Mouse (Mus musculus) midbrain, embryonic 14.5 days (tissue): ENCODE measurements at regions not wholly inside any gene's neighbourhood (a gene's known extent, or its start where the extent isn't known, plus 50 kb on each side); places are given as distances from the start of the nearest gene placed in this dataset.

Experiments used
- ATAC-seq: fragments of 200-750 bp; cut with Nextera tagmentation; 2 replicates; pipeline ENCODE4 v1.8.0; 2017; ENCODE audit warnings: moderate number of reproducible peaks, moderate library complexity; ENCODE audit not compliant: low FRiP score, low TSS enrichment
- DNase-seq: peaks from one replicate; pipeline ENCODE4 v3.0.0-alpha.2; 2015
- H3K27ac ChIP-seq: fragments of 300-500 bp; sonication (generic); replicated peaks from 2 replicates; pipeline ENCODE4 v1.5.1; 2014; ENCODE audit warnings: mild to moderate bottlenecking, low read depth, low read length, moderate library complexity
- H3K27me3 ChIP-seq: fragments of 300-500 bp; sonication (generic); 2 replicates; pipeline ENCODE4 v1.6.1; 2014; ENCODE audit warnings: low read length, control low read depth, mixed read lengths; ENCODE audit not compliant: control insufficient read depth, insufficient read depth
- H3K36me3 ChIP-seq: fragments of 300-500 bp; sonication (generic); 2 replicates; pipeline ENCODE4 v1.6.1; 2014; ENCODE audit warnings: low read length, control low read depth; ENCODE audit not compliant: control insufficient read depth, insufficient read depth
- H3K4me1 ChIP-seq: fragments of 300-500 bp; sonication (generic); 2 replicates; pipeline ENCODE4 v1.6.1; 2014; ENCODE audit warnings: mild to moderate bottlenecking, antibody characterized with exemption, low read length, control low read depth; ENCODE audit not compliant: control insufficient read depth, insufficient read depth
- H3K4me2 ChIP-seq: fragments of 300-500 bp; sonication (generic); 2 replicates; pipeline ENCODE4 v1.6.1; 2014; ENCODE audit warnings: mild to moderate bottlenecking, low read length, moderate library complexity
- H3K4me3 ChIP-seq: fragments of 300-500 bp; sonication (generic); replicated peaks from 2 replicates; pipeline ENCODE4 v1.5.1; 2014; ENCODE audit warnings: low read depth, low read length
- H3K9ac ChIP-seq: fragments of 300-500 bp; sonication (generic); replicated peaks from 2 replicates; pipeline ENCODE4 v1.6.1; 2014; ENCODE audit warnings: mild to moderate bottlenecking, low read length, moderate library complexity
- H3K9me3 ChIP-seq: fragments of 300-500 bp; sonication (generic); 2 replicates; pipeline ENCODE4 v1.6.1; 2016; ENCODE audit warnings: low read length, control low read depth, mixed read lengths; ENCODE audit not compliant: control insufficient read depth
- WGBS: fragments of 180-500 bp; shearing (Covaris S2); extraction: QIAGEN DNeasy Blood & Tissue Kit; methylation state at CpG from one replicate; pipeline ENCODE4 v1.1.7; 2014; 5-methylcytosine and 5-hydroxymethylcytosine counted together

DNA sequence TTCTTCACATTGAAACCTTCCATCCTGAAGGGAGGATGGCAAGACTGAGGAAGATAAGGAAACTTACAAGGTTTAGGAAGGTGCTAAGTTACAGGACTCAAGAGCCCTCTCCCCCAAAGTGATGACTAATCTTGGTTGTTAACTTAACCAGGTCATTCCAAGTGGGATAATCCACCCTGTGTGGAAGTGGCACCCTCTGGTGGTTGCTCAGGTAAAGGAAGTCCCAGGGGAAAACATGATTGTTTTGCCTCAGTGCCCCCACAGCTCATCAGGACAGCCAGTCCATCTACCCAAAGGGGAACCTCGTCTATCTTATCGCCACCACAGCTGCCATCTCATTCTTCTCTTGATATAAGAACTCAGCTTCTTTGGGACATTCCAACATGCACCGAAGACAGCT lies 244.6 kb upstream of the Npvf start:
- DNase-seq: no peak
- Histone ChIP-seq H3K4me2 (no peak overlapping the region), H3K27ac (no peak overlapping the region), H3K4me3 (no peak overlapping the region), H3K27me3 (no peaks in the 10 kb centered on the region), H3K4me1 (no peaks in the 10 kb centered on the region), H3K36me3 (no peaks in the 10 kb centered on the region), H3K9ac (no peak overlapping the region), H3K9me3 (peaks cover 4% of the 10 kb centered on the region; the same call in 1 of the 2 replicates)
- ATAC-seq: no peak
- 90% methylated on average over 3 of the region's 3 CpGs for WGBS

DNA sequence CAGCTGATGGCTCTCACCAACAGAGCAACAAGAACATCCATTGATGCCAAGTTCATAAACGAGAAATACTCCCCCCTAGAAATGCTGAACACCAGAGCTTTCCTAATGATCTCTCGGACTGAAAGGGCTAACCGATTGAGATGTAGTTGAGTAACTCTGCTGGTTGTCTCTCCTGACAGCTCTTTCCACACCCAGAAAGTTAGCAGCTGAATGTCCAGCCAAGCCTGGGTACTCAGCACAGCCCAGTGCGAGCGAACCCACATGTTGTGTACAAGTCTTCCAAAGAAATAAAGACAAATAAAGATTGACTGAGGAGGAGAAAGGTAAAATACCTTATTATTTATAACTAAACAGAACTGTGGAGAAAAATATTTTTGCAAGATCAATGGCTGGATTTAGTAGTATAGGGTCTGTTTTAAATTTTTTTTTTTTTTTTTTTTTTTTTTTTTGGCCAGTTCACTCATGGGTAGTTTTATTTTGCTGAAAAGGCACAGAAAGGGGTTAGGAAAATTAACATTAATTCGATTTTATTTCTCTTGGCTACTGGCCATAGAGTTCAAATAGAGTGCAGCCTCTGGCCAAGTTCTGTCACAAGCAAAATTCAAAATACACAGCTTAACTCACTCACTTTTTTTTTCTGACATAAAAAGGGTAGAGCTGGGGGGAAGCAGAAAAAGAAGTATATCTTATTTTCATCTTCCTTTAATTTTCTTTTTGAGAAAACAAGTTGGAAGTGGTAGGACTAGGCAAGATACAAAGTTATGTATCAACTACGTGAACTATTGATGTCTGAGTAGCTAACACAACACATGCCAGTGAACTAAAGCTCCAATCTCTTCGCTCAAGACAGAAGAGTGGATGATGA lies 261.2 kb upstream of the Npvf start:
- no peaks in the 10 kb centered on the region for H3K27me3 ChIP-seq
- WGBS: 83% methylated on average over 8 of the region's 8 CpGs
- no peaks in the 10 kb centered on the region for H3K9me3 ChIP-seq
- H3K9ac ChIP-seq: no peak overlapping the region
- no peak overlapping the region for H3K4me3 ChIP-seq
- no peak for DNase-seq
- ATAC-seq: no peak
- no peaks in the 10 kb centered on the region for H3K4me1 ChIP-seq
- H3K4me2 ChIP-seq: no peak overlapping the region
- H3K27ac ChIP-seq: no peak overlapping the region
- no peaks in the 10 kb centered on the region for H3K36me3 ChIP-seq

DNA sequence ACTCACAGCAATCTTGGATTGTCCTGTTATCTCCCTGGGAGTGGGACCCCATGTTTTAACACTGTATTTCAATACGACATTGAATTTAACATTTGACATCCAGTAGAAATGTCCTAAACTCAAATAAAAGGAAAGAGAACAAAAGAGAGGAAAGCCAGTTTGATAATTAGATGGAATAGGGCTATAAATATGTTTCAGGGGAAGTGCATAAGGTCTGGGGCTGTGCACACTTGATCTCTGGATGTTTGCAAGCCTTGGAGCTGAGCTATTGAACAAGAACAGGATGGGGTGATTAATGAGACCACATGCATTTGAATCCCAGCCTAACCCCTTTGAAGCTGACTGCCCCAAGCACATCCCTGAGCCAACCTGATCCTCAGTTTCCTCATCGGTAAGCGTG lies 264.0 kb upstream of the Npvf start:
- no peaks in the 10 kb centered on the region for H3K9me3 ChIP-seq
- H3K4me2 ChIP-seq: no peak overlapping the region
- H3K27me3 ChIP-seq: no peaks in the 10 kb centered on the region
- no peaks in the 10 kb centered on the region for H3K4me1 ChIP-seq
- H3K4me3 ChIP-seq: no peak overlapping the region
- no peak overlapping the region for H3K9ac ChIP-seq
- DNase-seq: no peak
- no peaks in the 10 kb centered on the region for H3K36me3 ChIP-seq
- no peak overlapping the region for H3K27ac ChIP-seq
- no peak for ATAC-seq
- WGBS: 78% methylated on average over 3 of the region's 3 CpGs

DNA sequence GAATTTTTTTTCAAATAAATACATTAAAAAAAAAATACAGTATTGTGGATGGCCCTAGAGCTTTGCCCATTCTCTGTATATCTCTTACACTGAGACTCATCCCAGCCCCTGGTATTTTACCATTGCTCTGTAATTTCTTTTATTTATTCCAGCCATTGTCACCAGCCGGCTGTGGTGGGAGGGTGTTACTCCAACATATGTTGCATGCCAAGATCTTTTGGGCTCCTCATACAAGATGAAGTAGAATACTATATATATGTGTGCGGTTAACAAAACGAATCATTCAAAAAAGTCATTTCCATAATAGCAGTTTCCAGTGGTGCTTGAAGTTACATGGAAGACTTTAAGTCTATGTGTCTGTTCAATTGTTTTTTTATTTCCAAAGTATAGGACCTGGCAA lies 268.0 kb upstream of the Npvf start:
- Histone ChIP-seq H3K9ac (no peak overlapping the region), H3K4me1 (no peaks in the 10 kb centered on the region), H3K9me3 (no peaks in the 10 kb centered on the region), H3K27ac (no peak overlapping the region), H3K4me3 (no peak overlapping the region), H3K27me3 (no peaks in the 10 kb centered on the region), H3K36me3 (no peaks in the 10 kb centered on the region), H3K4me2 (no peak overlapping the region)
- no peak for ATAC-seq
- WGBS: 96% methylated on average over 3 of the region's 3 CpGs
- DNase-seq: no peak

DNA sequence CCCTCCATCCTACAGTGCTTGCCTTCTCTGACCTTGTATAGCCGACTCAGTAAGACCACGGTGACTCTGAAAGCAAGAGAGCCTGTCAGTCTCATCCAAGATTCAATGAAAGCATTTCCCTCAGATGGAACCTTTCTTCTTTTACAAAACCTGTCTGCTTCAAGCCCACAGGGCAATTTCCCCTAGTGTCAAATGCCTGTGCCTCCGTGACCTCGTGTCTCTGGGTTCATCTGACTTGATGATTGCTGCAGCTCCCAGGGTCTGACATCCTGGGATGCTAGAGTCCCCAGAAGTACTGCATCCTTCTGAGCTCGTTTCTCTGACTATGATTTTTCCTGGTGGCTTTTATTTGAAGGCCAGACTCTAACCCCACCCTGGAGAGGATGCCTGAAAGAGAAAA lies 270.3 kb upstream of the Npvf start:
- 43% methylated on average over 5 of the region's 5 CpGs for WGBS
- ATAC-seq: no peak
- no peak overlapping the region for H3K27ac ChIP-seq

DNA sequence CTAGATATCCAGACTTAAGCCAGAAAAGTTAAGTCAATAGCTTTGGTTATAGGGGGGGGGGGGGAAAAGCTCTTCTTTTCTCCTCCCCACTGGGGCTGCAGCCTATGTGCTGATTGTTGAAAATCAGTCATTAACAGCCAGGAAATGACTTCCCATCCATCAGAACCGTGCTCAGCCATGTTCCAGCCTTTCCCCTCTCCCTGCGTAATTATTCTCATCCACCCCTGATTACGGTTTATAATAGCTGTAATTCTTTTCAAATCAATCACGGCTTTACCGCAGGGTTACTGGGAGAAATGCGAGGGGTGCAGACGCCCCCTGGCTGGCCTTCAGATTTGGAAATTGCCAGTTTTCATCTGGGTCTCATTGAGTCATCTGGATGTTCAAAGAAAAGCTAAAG lies 270.8 kb upstream of the Npvf start:
- DNase-seq (peak; percentile 24), ATAC-seq (no peak)
- Histone ChIP-seq H3K9me3 (no peaks in the 10 kb centered on the region), H3K27ac (no peak overlapping the region), H3K36me3 (no peaks in the 10 kb centered on the region), H3K9ac (no peak overlapping the region), H3K4me2 (no peak overlapping the region), H3K4me3 (no peak overlapping the region), H3K4me1 (no peaks in the 10 kb centered on the region), H3K27me3 (no peaks in the 10 kb centered on the region)
- WGBS: 32% methylated on average over 7 of the region's 7 CpGs

More for the DNA sequence above, 270.3 kb upstream of the Npvf start:
- no peaks in the 10 kb centered on the region for H3K36me3 ChIP-seq
- no peaks in the 10 kb centered on the region for H3K4me1 ChIP-seq
- H3K27me3 ChIP-seq: no peaks in the 10 kb centered on the region
- no peak for DNase-seq
- H3K4me2 ChIP-seq: no peak overlapping the region
- H3K4me3 ChIP-seq: no peak overlapping the region
- no peaks in the 10 kb centered on the region for H3K9me3 ChIP-seq
- H3K9ac ChIP-seq: no peak overlapping the region

DNA sequence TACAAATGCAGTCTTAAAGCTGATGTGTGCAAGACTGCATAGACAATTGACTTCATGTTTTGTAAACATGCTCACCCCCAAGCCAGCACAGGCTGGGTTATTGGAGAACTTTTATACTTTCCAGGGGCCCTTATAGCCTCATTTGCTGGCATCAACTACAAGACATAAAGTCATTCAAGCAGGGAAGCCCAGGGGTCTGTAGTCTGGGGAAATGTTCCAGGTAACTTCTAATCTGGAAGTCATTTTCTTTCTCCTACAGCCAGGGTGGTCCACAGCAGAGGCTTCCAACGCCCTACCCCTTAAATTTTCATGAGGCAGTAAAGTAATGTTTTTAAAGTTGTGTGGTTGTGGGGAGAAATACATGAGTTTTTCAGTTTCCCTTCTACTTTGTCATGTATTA lies 272.1 kb upstream of the Npvf start:
- DNase-seq (no peak), ATAC-seq (no peak)
- H3K9me3 ChIP-seq: no peaks in the 10 kb centered on the region
- H3K36me3 ChIP-seq: no peaks in the 10 kb centered on the region
- WGBS: 81% methylated on average over 1 of the region's 1 CpGs
- H3K9ac ChIP-seq: no peak overlapping the region
- no peak overlapping the region for H3K4me3 ChIP-seq
- no peak overlapping the region for H3K4me2 ChIP-seq
- H3K27ac ChIP-seq: no peak overlapping the region
- no peaks in the 10 kb centered on the region for H3K4me1 ChIP-seq
- no peaks in the 10 kb centered on the region for H3K27me3 ChIP-seq

DNA sequence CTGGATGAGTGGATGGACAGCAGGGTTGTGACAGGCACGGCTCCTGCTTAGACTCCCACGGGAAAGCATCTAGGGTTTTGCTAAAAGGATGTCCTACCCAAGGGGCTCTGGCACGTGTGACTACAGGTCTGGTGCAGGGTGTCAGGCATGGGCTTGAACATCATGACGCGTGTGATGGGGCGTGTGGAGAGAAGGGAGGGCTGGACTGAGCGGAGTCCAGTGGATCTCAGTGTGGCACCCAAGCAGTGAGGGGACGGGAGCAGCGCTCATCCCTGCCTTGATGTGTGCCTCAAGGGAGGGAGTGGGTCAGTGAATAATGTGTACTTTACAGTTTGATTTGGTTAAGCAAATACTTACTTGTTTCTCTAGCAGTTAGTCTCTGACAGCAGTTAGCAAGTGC lies 275.3 kb upstream of the Npvf start:
- ATAC-seq (no peak), DNase-seq (no peak)
- Histone ChIP-seq H3K4me3 (no peak overlapping the region), H3K4me1 (no peaks in the 10 kb centered on the region), H3K36me3 (no peaks in the 10 kb centered on the region), H3K27ac (no peak overlapping the region), H3K27me3 (no peaks in the 10 kb centered on the region), H3K9me3 (no peaks in the 10 kb centered on the region), H3K4me2 (no peak overlapping the region), H3K9ac (no peak overlapping the region)
- 80% methylated on average over 9 of the region's 9 CpGs for WGBS

DNA sequence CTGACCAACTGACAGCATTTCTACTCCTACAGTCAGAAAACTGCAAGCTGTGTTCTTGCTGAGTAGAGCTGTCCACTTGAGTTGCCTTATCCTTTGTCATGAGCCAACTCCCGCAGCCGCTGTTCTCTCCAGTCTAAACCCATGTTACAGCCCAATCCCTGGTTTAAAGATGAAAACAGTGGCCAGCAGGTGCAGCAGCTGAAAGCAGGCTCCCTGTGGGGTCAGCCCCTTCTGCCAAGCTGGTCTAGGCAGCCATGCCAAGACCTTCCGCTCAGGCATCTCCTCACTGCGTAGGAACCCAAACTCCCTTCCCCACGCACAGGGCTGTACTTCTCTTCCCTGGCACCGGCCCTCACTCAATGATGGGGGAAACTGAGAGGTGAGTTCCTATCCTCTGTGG lies 279.3 kb upstream of the Npvf start:
- DNase-seq (no peak), ATAC-seq (no peak)
- H3K4me1 ChIP-seq: peaks cover 7% of the 10 kb centered on the region
- 80% methylated on average over 6 of the region's 6 CpGs for WGBS
- H3K9ac ChIP-seq: no peak overlapping the region
- 0 out of 2 replicates have a peak, but pooled peaks cover 3% of the 10 kb centered on the region for H3K27me3 ChIP-seq
- no peaks in the 10 kb centered on the region for H3K9me3 ChIP-seq
- no peak overlapping the region for H3K27ac ChIP-seq
- H3K4me2 ChIP-seq: no peak overlapping the region
- H3K4me3 ChIP-seq: no peak overlapping the region
- H3K36me3 ChIP-seq: no peaks in the 10 kb centered on the region
